Mouse (Mus musculus): ENCODE measurements at regions not wholly inside any gene's neighbourhood (a gene's known extent, or its start where the extent isn't known, plus 50 kb on each side); places are given as distances from the start of the nearest gene placed in this dataset.

DNA sequence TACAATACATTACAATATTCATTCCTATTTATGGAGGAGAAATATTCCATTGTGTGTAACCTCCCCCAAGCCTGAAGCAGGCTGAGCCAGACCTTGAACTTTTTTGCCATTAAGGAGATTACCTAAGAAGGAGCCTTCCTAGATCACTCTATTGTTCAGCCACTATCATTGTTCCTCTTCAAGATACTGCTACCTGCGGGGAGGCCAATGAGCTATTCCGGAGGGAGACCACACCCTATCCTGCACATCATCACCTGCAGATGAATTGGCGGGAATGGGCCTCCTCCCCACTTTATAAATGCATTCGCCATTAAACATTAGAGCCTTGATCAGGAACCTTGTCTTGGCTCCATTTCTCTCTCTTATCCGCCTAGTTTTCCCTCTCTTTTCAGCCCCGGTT is 197.6 kb upstream of the Tars start:
- Histone ChIP-seq H3K36me3 (ENCODE audit: control insufficient read depth, insufficient read depth, low read length) (no peaks in the 10 kb centered on the region), H3K27ac (ENCODE audit: low read length) (no peak overlapping the region), H3K4me1 (replicated peaks; ENCODE audit: control insufficient read depth, insufficient read depth, low read length) (no peaks in the 10 kb centered on the region), H3K9ac (ENCODE audit: low read length) (no peak overlapping the region), H3K4me2 (ENCODE audit: low read depth, low read length) (no peak overlapping the region), H3K9me3 (ENCODE audit: control insufficient read depth, low read length) (no peaks in the 10 kb centered on the region), H3K4me3 (ENCODE audit: low read length) (no peak overlapping the region), H3K27me3 (ENCODE audit: control insufficient read depth, insufficient read depth, low read depth, low read length) (no peaks in the 10 kb centered on the region)
- ATAC-seq (ENCODE audit: low read depth), result no peak
- 76% methylated on average over 6 of the region's 6 CpGs for WGBS

DNA sequence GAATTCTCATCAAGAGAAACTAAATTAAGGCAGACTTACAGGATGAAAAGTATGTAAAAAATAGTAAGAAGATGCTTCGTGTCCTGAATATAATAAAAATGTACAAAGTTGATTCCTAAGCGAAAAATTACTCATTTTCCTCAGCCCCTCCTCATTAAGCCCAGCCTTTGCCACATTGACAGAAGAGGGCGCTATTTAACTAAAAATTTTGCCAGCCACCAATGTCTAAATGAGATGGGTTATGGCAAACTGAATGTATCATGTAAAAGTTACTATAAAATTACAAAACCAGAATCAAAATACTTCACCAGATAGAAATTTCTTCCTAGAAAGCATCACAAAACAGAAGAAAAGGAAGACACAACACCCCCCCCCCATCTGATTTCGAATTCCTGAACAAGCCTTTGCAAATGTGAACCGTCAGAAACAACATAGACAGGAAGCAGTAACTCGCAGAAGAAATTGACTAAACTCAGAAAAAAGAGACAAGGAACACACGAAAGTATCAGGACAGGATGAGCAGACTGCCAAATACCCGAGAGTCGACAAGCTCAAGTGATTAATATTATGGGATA is 191.2 kb upstream of the Tars start:
- no peaks in the 10 kb centered on the region for H3K9me3 ChIP-seq (ENCODE audit: control insufficient read depth, low read length)
- WGBS, result 20% methylated on average over 9 of the region's 9 CpGs
- no peak overlapping the region for H3K27ac ChIP-seq (ENCODE audit: low read length)
- no peak overlapping the region for H3K9ac ChIP-seq (ENCODE audit: low read length)
- no peaks in the 10 kb centered on the region for H3K27me3 ChIP-seq (ENCODE audit: control insufficient read depth, insufficient read depth, low read depth, low read length)
- no peak overlapping the region for H3K4me2 ChIP-seq (ENCODE audit: low read depth, low read length)
- H3K4me3 ChIP-seq (ENCODE audit: low read length), result no peak overlapping the region
- no peaks in the 10 kb centered on the region for H3K36me3 ChIP-seq (ENCODE audit: control insufficient read depth, insufficient read depth, low read length)
- H3K4me1 ChIP-seq (replicated peaks; ENCODE audit: control insufficient read depth, insufficient read depth, low read length), result no peaks in the 10 kb centered on the region; the same call in 1 of the 2 replicates
- peak; percentile 78; the same call in 1 of the 2 replicates for ATAC-seq (ENCODE audit: low read depth)

DNA sequence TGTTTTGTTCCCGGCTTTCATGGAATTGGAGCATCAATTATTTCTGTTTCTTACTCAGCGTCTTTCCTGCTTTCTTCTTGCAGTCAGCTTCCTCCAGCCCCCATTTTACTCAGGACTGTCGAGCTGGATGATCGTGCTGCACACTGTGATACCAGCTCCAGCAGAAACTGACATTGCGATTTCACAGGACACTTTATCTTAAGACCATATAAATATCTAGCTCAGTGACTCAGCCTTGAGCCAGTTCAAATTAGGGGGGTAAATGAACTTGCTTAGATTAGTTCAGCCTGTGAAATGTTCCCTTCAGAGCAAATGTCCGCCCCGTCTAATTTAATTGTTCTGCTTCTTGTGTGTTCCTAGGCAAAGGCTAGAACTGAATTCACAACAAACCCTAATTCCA is 190.3 kb upstream of the Tars start:
- Histone ChIP-seq H3K4me1 (replicated peaks; ENCODE audit: control insufficient read depth, insufficient read depth, low read length) (no peaks in the 10 kb centered on the region; the same call in 1 of the 2 replicates), H3K4me3 (ENCODE audit: low read length) (no peak overlapping the region), H3K9me3 (ENCODE audit: control insufficient read depth, low read length) (no peaks in the 10 kb centered on the region), H3K36me3 (ENCODE audit: control insufficient read depth, insufficient read depth, low read length) (no peaks in the 10 kb centered on the region), H3K27ac (ENCODE audit: low read length) (no peak overlapping the region), H3K9ac (ENCODE audit: low read length) (no peak overlapping the region), H3K27me3 (ENCODE audit: control insufficient read depth, insufficient read depth, low read depth, low read length) (no peaks in the 10 kb centered on the region), H3K4me2 (ENCODE audit: low read depth, low read length) (no peak overlapping the region)
- 57% methylated on average over 7 of the region's 7 CpGs for WGBS
- ATAC-seq (ENCODE audit: low read depth), result peak; percentile 41; the same call in 1 of the 2 replicates

DNA sequence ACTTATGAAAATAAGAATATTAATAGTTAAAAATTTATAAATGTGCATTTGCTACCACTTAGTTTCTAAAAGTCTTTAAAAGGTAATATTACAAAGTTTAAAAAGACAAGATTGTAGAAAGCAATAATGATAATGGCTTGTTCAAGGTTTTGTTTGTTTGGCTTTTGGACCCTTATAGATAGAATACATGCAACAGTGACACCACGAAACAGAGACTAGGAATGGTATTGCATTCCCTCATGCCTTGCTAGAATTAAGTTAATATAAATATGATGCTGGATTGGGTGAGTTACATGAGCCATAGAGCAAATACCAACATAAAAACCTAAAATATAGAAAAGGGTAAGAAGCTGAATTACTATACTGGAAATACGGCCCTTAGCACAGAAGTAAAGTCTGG is 186.9 kb upstream of the Tars start:
- H3K9ac ChIP-seq (ENCODE audit: low read length), result no peak overlapping the region
- no peaks in the 10 kb centered on the region for H3K27me3 ChIP-seq (ENCODE audit: control insufficient read depth, insufficient read depth, low read depth, low read length)
- H3K27ac ChIP-seq (ENCODE audit: low read length), result no peak overlapping the region
- H3K4me1 ChIP-seq (replicated peaks; ENCODE audit: control insufficient read depth, insufficient read depth, low read length), result no peaks in the 10 kb centered on the region; the same call in 1 of the 2 replicates
- no peak for ATAC-seq (ENCODE audit: low read depth)
- H3K4me2 ChIP-seq (ENCODE audit: low read depth, low read length), result no peak overlapping the region
- no peak overlapping the region for H3K4me3 ChIP-seq (ENCODE audit: low read length)
- H3K9me3 ChIP-seq (ENCODE audit: control insufficient read depth, low read length), result no peaks in the 10 kb centered on the region
- WGBS, result 81% methylated on average over 2 of the region's 2 CpGs
- H3K36me3 ChIP-seq (ENCODE audit: control insufficient read depth, insufficient read depth, low read length), result no peaks in the 10 kb centered on the region

DNA sequence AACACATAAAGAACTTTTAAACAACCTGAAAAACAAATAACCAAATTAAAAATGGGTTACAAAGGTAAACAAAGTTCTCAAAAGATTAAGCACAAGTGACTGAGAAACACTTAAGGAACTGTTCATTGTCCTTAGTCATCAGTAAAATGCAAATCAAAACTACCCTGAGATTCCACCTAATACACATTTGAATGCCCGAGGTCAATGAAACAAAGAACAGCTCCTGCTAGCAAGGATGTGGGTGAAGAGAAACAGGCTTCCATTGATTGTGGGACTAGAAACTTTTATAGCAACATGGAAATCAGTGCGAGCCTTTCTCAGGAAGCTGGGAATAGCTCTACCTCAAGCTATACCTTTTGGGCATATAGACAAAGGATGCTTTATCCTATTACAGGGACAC is 184.7 kb upstream of the Tars start:
- no peak overlapping the region for H3K9ac ChIP-seq (ENCODE audit: low read length)
- no peaks in the 10 kb centered on the region for H3K9me3 ChIP-seq (ENCODE audit: control insufficient read depth, low read length)
- no peak for ATAC-seq (ENCODE audit: low read depth)
- no peaks in the 10 kb centered on the region for H3K4me1 ChIP-seq (replicated peaks; ENCODE audit: control insufficient read depth, insufficient read depth, low read length)
- WGBS, result 87% methylated on average over 2 of the region's 2 CpGs
- no peak overlapping the region for H3K4me3 ChIP-seq (ENCODE audit: low read length)
- H3K4me2 ChIP-seq (ENCODE audit: low read depth, low read length), result no peak overlapping the region
- H3K27me3 ChIP-seq (ENCODE audit: control insufficient read depth, insufficient read depth, low read depth, low read length), result no peaks in the 10 kb centered on the region
- no peaks in the 10 kb centered on the region for H3K36me3 ChIP-seq (ENCODE audit: control insufficient read depth, insufficient read depth, low read length)
- no peak overlapping the region for H3K27ac ChIP-seq (ENCODE audit: low read length)

DNA sequence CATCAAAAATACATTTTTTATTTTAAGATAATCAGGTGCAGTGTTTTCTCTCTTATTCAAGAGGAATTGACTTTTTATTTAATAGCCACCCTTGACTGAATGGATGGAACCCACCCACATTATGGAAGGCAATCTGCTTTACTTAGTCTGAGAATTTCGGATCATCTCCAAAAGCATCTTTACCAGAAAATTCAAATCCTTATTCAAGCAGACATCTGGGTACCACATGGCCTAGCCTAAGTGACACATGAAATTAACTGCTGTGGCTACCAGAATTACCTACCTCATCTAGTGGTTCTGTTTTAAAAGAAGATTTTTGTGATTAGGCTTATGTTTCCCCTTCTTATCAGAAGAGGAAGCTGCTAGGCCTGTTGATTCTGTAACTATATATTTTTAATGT is 178.9 kb upstream of the Tars start:
- Histone ChIP-seq H3K9ac (ENCODE audit: low read length) (no peak overlapping the region), H3K27me3 (ENCODE audit: control insufficient read depth, insufficient read depth, low read depth, low read length) (no peaks in the 10 kb centered on the region), H3K9me3 (ENCODE audit: control insufficient read depth, low read length) (no peaks in the 10 kb centered on the region), H3K4me1 (replicated peaks; ENCODE audit: control insufficient read depth, insufficient read depth, low read length) (no peaks in the 10 kb centered on the region), H3K4me2 (ENCODE audit: low read depth, low read length) (no peak overlapping the region), H3K36me3 (ENCODE audit: control insufficient read depth, insufficient read depth, low read length) (no peaks in the 10 kb centered on the region), H3K27ac (ENCODE audit: low read length) (no peak overlapping the region), H3K4me3 (ENCODE audit: low read length) (no peak overlapping the region)
- no peak for ATAC-seq (ENCODE audit: low read depth)
- 86% methylated on average over 1 of the region's 1 CpGs for WGBS

DNA sequence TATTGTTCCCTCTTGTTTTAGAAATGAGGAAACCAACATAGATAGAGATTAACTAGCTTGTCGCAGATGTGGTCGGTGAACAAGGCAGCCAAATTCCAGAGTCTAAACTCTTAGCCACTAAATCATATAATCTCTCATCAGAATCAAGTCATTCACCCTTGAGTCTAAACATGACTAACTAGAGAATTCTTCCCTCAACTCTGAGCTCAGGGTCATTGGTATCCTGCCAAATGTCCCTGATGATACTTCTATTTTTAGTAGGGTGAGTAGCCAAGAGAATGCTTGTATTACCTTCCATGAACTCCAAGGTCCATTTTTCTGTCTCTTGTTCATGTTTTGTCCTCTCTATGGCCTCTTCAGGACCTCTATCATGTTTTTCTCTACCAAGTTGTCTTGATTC is 174.9 kb upstream of the Tars start:
- WGBS, result 48% methylated on average over 2 of the region's 2 CpGs
- no peak overlapping the region for H3K4me3 ChIP-seq (ENCODE audit: low read length)
- no peaks in the 10 kb centered on the region for H3K9me3 ChIP-seq (ENCODE audit: control insufficient read depth, low read length)
- H3K4me1 ChIP-seq (replicated peaks; ENCODE audit: control insufficient read depth, insufficient read depth, low read length), result no peaks in the 10 kb centered on the region
- no peak for ATAC-seq (ENCODE audit: low read depth)
- H3K9ac ChIP-seq (ENCODE audit: low read length), result no peak overlapping the region
- H3K4me2 ChIP-seq (ENCODE audit: low read depth, low read length), result no peak overlapping the region
- H3K36me3 ChIP-seq (ENCODE audit: control insufficient read depth, insufficient read depth, low read length), result no peaks in the 10 kb centered on the region
- H3K27ac ChIP-seq (ENCODE audit: low read length), result no peak overlapping the region
- H3K27me3 ChIP-seq (ENCODE audit: control insufficient read depth, insufficient read depth, low read depth, low read length), result no peaks in the 10 kb centered on the region

DNA sequence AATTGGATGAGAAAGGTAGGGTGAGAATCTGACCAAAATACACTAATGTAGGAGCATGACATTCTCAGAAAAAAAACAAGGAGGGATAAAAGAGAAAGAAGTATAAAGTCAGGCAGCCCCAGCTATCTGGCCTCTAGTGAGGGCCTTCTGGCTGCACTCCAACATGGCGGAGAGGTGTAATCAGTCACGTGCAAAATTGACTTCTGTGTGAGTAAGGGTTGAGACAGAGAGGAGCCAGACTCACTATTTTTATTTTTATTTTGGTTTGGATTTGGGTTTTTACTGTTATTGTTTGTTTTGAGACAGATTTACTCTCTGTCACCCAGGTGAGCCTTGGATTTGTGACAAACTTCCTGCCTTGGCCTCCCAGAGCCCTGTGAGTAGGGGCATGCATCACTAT is 174.0 kb upstream of the Tars start:
- no peaks in the 10 kb centered on the region for H3K9me3 ChIP-seq (ENCODE audit: control insufficient read depth, low read length)
- H3K36me3 ChIP-seq (ENCODE audit: control insufficient read depth, insufficient read depth, low read length), result no peaks in the 10 kb centered on the region
- H3K27me3 ChIP-seq (ENCODE audit: control insufficient read depth, insufficient read depth, low read depth, low read length), result no peaks in the 10 kb centered on the region
- whole genome bisulfite sequencing, result 46% methylated on average over 2 of the region's 2 CpGs
- no peak for ATAC-seq (ENCODE audit: low read depth)
- no peak overlapping the region for H3K27ac ChIP-seq (ENCODE audit: low read length)
- no peak overlapping the region for H3K4me2 ChIP-seq (ENCODE audit: low read depth, low read length)
- no peak overlapping the region for H3K9ac ChIP-seq (ENCODE audit: low read length)
- no peak overlapping the region for H3K4me3 ChIP-seq (ENCODE audit: low read length)
- no peaks in the 10 kb centered on the region for H3K4me1 ChIP-seq (replicated peaks; ENCODE audit: control insufficient read depth, insufficient read depth, low read length)

DNA sequence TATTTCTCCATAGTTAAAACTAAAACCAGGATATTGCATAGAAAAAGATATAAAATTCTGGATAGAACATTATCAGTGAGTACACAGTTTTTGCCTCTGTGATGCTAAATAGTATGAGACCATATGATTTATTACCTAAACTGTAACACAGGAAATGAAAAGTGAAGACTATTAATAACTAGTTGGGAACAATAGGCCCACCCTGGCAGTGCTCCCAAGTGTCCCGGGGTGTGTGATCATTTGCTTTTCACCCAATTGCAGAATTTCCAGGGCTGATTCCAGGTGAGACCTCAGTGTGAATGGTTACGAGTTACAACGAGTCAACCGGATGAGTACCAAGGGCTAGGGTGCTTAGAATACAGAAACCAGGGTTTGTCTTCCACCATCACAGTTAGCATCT is 172.6 kb upstream of the Tars start:
- Histone ChIP-seq H3K4me3 (ENCODE audit: low read length) (no peak overlapping the region), H3K4me1 (replicated peaks; ENCODE audit: control insufficient read depth, insufficient read depth, low read length) (no peaks in the 10 kb centered on the region), H3K9ac (ENCODE audit: low read length) (no peak overlapping the region), H3K4me2 (ENCODE audit: low read depth, low read length) (no peak overlapping the region), H3K36me3 (ENCODE audit: control insufficient read depth, insufficient read depth, low read length) (no peaks in the 10 kb centered on the region), H3K9me3 (ENCODE audit: control insufficient read depth, low read length) (no peaks in the 10 kb centered on the region), H3K27me3 (ENCODE audit: control insufficient read depth, insufficient read depth, low read depth, low read length) (no peaks in the 10 kb centered on the region), H3K27ac (ENCODE audit: low read length) (no peak overlapping the region)
- no peak for ATAC-seq (ENCODE audit: low read depth)
- 68% methylated on average over 4 of the region's 4 CpGs for WGBS

DNA sequence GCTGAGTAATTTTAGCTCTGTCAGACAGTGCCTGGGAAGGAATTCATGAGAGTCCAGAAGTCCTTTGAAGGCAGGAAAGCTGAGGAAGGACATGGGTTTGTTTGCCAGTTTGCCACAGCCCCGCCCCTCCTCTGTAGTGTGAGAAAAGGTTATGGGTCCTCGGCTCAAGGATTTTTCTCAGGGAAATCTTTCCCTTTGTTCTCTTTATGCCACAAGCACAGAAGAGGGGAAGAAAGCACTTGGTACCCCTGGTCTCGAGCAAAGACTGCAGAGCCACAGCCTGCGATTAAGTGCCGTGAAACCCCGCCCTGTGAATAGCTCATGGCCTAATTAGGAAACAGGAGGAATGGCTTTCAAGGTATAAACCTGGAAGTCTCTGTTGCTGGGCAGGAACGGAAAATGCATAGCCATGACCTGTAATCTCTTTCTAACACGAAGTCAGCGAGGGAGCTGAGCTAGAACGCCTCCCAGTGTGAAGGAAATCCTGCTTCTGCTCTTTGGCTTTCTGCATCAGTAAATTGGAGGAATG is 166.1 kb upstream of the Tars start:
- peaks cover 4% of the 10 kb centered on the region; the same call in 1 of the 2 replicates for H3K4me1 ChIP-seq (replicated peaks; ENCODE audit: control insufficient read depth, insufficient read depth, low read length)
- H3K4me2 ChIP-seq (ENCODE audit: low read depth, low read length), result peak overlapping the region; percentile 33
- H3K27me3 ChIP-seq (ENCODE audit: control insufficient read depth, insufficient read depth, low read depth, low read length), result no peaks in the 10 kb centered on the region
- ATAC-seq (ENCODE audit: low read depth), result peak; percentile 54
- no peaks in the 10 kb centered on the region for H3K36me3 ChIP-seq (ENCODE audit: control insufficient read depth, insufficient read depth, low read length)
- 24% methylated on average over 10 of the region's 10 CpGs for WGBS
- no peak overlapping the region for H3K9ac ChIP-seq (ENCODE audit: low read length)
- H3K27ac ChIP-seq (ENCODE audit: low read length), result 0 out of 2 replicates have a peak overlapping the region, but pooled peaks have one; percentile 11
- H3K9me3 ChIP-seq (ENCODE audit: control insufficient read depth, low read length), result no peaks in the 10 kb centered on the region
- no peak overlapping the region for H3K4me3 ChIP-seq (ENCODE audit: low read length)

Measured in lung, embryonic 16.5 days (tissue).